Comparison of ENCODE assay signal across 19 mouse cellular contexts in genomic region chr11:113673614-113674013, GRCm38 (mm10). TPM values are rescaled to one million over a fixed set of nuclear protein-coding genes. Genes with fewer than 3 reads are reported as not detected.
DNase-seq lines count a peak whose midpoint lies in the region; ATAC-seq and TF ChIP-seq lines count a peak whose summit lies in the region.
"Had no signal": no experiment of that assay in that cellular context is flagged by ENCODE, and none has a peak within 500 bp of the region (broad histone marks: within the 10 kb centered on the region; RNA-seq: fewer than 3 reads in every experiment).

No protein-coding gene starts in this region.

- H3K9ac ChIP-seq in heart, adult 2 months (ENCODE audit: low read depth, low read length), result no peak overlapping the region; the same call in 1 of the 2 replicates
- 0 out of 2 replicates have a peak overlapping the region, but pooled peaks have one; percentile 4 for H3K9ac ChIP-seq in kidney, postnatal 0 days (ENCODE audit: low read depth, low read length)
- H3K9ac ChIP-seq in stomach, postnatal 0 days (ENCODE audit: low read length), result no peak overlapping the region
- H3K9ac ChIP-seq: embryonic facial prominence, embryonic 13.5 days had no signal

- peaks cover 2% of the 10 kb centered on the region for H3K36me3 ChIP-seq in heart, adult 2 months (ENCODE audit: control insufficient read depth, insufficient read depth, low read length)
- H3K36me3 ChIP-seq in kidney, postnatal 0 days (ENCODE audit: insufficient read depth, low read length), result peaks cover 31% of the 10 kb centered on the region
- H3K36me3 ChIP-seq in stomach, postnatal 0 days (ENCODE audit: control insufficient read depth, insufficient read depth, low read length), result peaks cover 9% of the 10 kb centered on the region

- no peak for TF ChIP-seq CTCF in heart, adult 2 months (IDR thresholded peaks at IDR 0.05)
- no peak for TF ChIP-seq CTCF in kidney, postnatal 0 days (IDR thresholded peaks at IDR 0.05; ENCODE audit: low read depth)
- TF ChIP-seq CTCF in stomach, postnatal 0 days (IDR thresholded peaks at IDR 0.05; ENCODE audit: low read depth), result no peak

- H3K27ac ChIP-seq in heart, adult 2 months, result peak overlapping the region; percentile 30; the same call in 1 of the 2 replicates
- H3K27ac ChIP-seq in kidney, postnatal 0 days, result no peak overlapping the region
- H3K27ac ChIP-seq in stomach, postnatal 0 days (replicated peaks), result 0 out of 2 replicates have a peak overlapping the region, but pooled peaks have one; percentile 25
- H3K27ac ChIP-seq: embryonic facial prominence, embryonic 13.5 days had no signal

- no peak overlapping the region for H3K4me2 ChIP-seq in kidney, postnatal 0 days (ENCODE audit: low read length)
- H3K4me2 ChIP-seq in stomach, postnatal 0 days (replicated peaks; ENCODE audit: low read depth), result no peak overlapping the region
- H3K4me2 ChIP-seq: embryonic facial prominence, embryonic 13.5 days had no signal

- WGBS in heart, adult 2 months, result 63% methylated on average over 4 of the region's 4 CpGs
- 87% methylated on average over 4 of the region's 4 CpGs for WGBS in kidney, postnatal 0 days
- 82% methylated on average over 4 of the region's 4 CpGs for WGBS in stomach, postnatal 0 days

- no peak for TF ChIP-seq POLR2A in heart, adult 2 months (IDR thresholded peaks at IDR 0.05; ENCODE audit: insufficient read depth, low read depth, low read length)

- peaks cover 4% of the 10 kb centered on the region; the same call in 1 of the 2 replicates for H3K4me1 ChIP-seq in heart, adult 2 months (ENCODE audit: control insufficient read depth, insufficient read depth, low read length)
- peaks cover 1% of the 10 kb centered on the region; the same call in 1 of the 2 replicates for H3K4me1 ChIP-seq in kidney, postnatal 0 days (replicated peaks; ENCODE audit: insufficient read depth, low read length)
- H3K4me1 ChIP-seq in stomach, postnatal 0 days (replicated peaks; ENCODE audit: control insufficient read depth, insufficient read depth), result peaks cover under 1% of the 10 kb centered on the region; the same call in 1 of the 2 replicates

- peaks cover 8% of the 10 kb centered on the region for H3K79me2 ChIP-seq in heart, adult 2 months (replicated peaks; ENCODE audit: control insufficient read depth, insufficient read depth, low read length)

- no peak for TF ChIP-seq EP300 in heart, adult 2 months (IDR thresholded peaks at IDR 0.05; ENCODE audit: insufficient read depth, low read depth, low read length)
- TF ChIP-seq EP300 in stomach, postnatal 0 days (optimal IDR thresholded peaks at IDR 0.05), result no peak

- H3K27me3 ChIP-seq in heart, adult 2 months (ENCODE audit: control insufficient read depth, insufficient read depth, low read length), result no peaks in the 10 kb centered on the region
- H3K27me3 ChIP-seq in kidney, postnatal 0 days (ENCODE audit: insufficient read depth, low read length), result no peaks in the 10 kb centered on the region
- no peaks in the 10 kb centered on the region for H3K27me3 ChIP-seq in stomach, postnatal 0 days (ENCODE audit: control insufficient read depth, insufficient read depth, low read length)
- H3K27me3 ChIP-seq: embryonic facial prominence, embryonic 13.5 days had no signal

- DNase-seq in cerebellum, adult 9-10 months, result peak; percentile 51
- no peak for DNase-seq in cerebellum, adult 11-12 months
- DNase-seq in heart, adult 2 months, result no peak
- no peak for DNase-seq in heart, adult 11 months
- DNase-seq in kidney, postnatal 0 days (ENCODE audit: low spot score), result no peak
- no peak for DNase-seq in kidney, postnatal 14 days
- no peak for DNase-seq in stomach, postnatal 0 days (ENCODE audit: low spot score)
- no peak for DNase-seq in spleen, postnatal 4 days (ENCODE audit: low spot score in 2 of 2)
- DNase-seq: gastrocnemius, postnatal 10 days; kidney, adult 2 months; left cerebral cortex, postnatal 4 days; lung, adult 18-20 months; lung, postnatal 36 days; right cerebral cortex, adult 18-20 months; thymus, postnatal 14 days had no signal

- H3K9me3 ChIP-seq in kidney, postnatal 0 days (replicated peaks; ENCODE audit: low read length), result no peaks in the 10 kb centered on the region
- H3K9me3 ChIP-seq in stomach, postnatal 0 days (ENCODE audit: control insufficient read depth, low read length), result no peaks in the 10 kb centered on the region
- H3K9me3 ChIP-seq: embryonic facial prominence, embryonic 13.5 days had no signal

- intact Hi-C loops in heart, adult 2 months (cut with DNase I), result no loop called here

- no peak overlapping the region for H3K4me3 ChIP-seq in heart, adult 2 months
- H3K4me3 ChIP-seq in kidney, postnatal 0 days (replicated peaks; ENCODE audit: low read depth, low read length), result no peak overlapping the region
- no peak overlapping the region for H3K4me3 ChIP-seq in stomach, postnatal 0 days (ENCODE audit: low read depth, low read length)
- H3K4me3 ChIP-seq: embryonic facial prominence, embryonic 13.5 days had no signal

- no peak for ATAC-seq in kidney, postnatal 0 days (replicated peaks; ENCODE audit: low FRiP score, low read depth)
- ATAC-seq in stomach, postnatal 0 days (ENCODE audit: low FRiP score, low TSS enrichment), result no peak

RNA-seq across cellular contexts. Expression of gene Fam104a, which starts 10.3 kb away (rescaled TPM):
- total RNA-seq in heart, adult 2 months (2021), result 10 to 100 TPM; 15.3 to 16.4 TPM
- 10.7 and 12.4 TPM in 2 replicates for polyA plus RNA-seq in heart, adult 2 months (2012; rRNA removed)
- 49.7 and 49.9 TPM in 2 replicates for polyA plus RNA-seq in kidney, postnatal 0 days (2015; fragmentation: Nextera tagmentation; extraction: Ambion mirVana)
- 34.2 and 34.3 TPM in 2 replicates for polyA plus RNA-seq in stomach, postnatal 0 days (2015; fragmentation: Nextera tagmentation; extraction: Ambion mirVana)

RNA-seq across cellular contexts. Expression of gene D11Wsu47e, which starts 10.6 kb away (rescaled TPM):
- 1 to 10 TPM; 5.8 to 6.4 TPM for total RNA-seq in heart, adult 2 months (2021)
- 4.7 and 7.8 TPM in 2 replicates for polyA plus RNA-seq in heart, adult 2 months (2012; rRNA removed)
- polyA plus RNA-seq in kidney, postnatal 0 days (2015; fragmentation: Nextera tagmentation; extraction: Ambion mirVana), result 17.2 and 18.8 TPM in 2 replicates
- polyA plus RNA-seq in stomach, postnatal 0 days (2015; fragmentation: Nextera tagmentation; extraction: Ambion mirVana), result 8.7 and 9.7 TPM in 2 replicates

RNA-seq across cellular contexts. Expression of gene Slc39a11, which starts 23.7 kb away (rescaled TPM):
- total RNA-seq in heart, adult 2 months (2021), result 1 to 10 TPM; 2.6 to 2.7 TPM
- 3.7 and 5.6 TPM in 2 replicates for polyA plus RNA-seq in heart, adult 2 months (2012; rRNA removed)
- 22.8 and 23.3 TPM in 2 replicates for polyA plus RNA-seq in kidney, postnatal 0 days (2015; fragmentation: Nextera tagmentation; extraction: Ambion mirVana)
- polyA plus RNA-seq in stomach, postnatal 0 days (2015; fragmentation: Nextera tagmentation; extraction: Ambion mirVana), result 56.6 and 58.0 TPM in 2 replicates

RNA-seq across cellular contexts. Expression of gene Cog1, which starts 24.6 kb away (rescaled TPM):
- total RNA-seq in heart, adult 2 months (2021), result 10 to 100 TPM; 16.9 to 18.6 TPM
- polyA plus RNA-seq in heart, adult 2 months (2012; rRNA removed), result 25.2 and 32.7 TPM in 2 replicates
- polyA plus RNA-seq in kidney, postnatal 0 days (2015; fragmentation: Nextera tagmentation; extraction: Ambion mirVana), result 21.0 and 21.6 TPM in 2 replicates
- polyA plus RNA-seq in stomach, postnatal 0 days (2015; fragmentation: Nextera tagmentation; extraction: Ambion mirVana), result 14.4 and 15.3 TPM in 2 replicates

RNA-seq across cellular contexts. Expression of gene Cpsf4l, which starts 36.2 kb away (rescaled TPM):
- not detected for total RNA-seq in heart, adult 2 months (2021)
- 0.18 TPM in 1 of 2 replicates, not detected in the other for polyA plus RNA-seq in heart, adult 2 months (2012; rRNA removed)
- polyA plus RNA-seq in kidney, postnatal 0 days (2015; fragmentation: Nextera tagmentation; extraction: Ambion mirVana), result 3.9 TPM in 2 replicates
- 0.16 and 0.19 TPM in 2 replicates for polyA plus RNA-seq in stomach, postnatal 0 days (2015; fragmentation: Nextera tagmentation; extraction: Ambion mirVana)
- total RNA-seq: gastrocnemius, postnatal 10 days; hematopoietic stem cell, adult 5-6 weeks; left cerebral cortex, postnatal 4 days; MEL had no signal
- polyA plus RNA-seq: small intestine, adult 2 months had no signal
